Mouse (Mus musculus) liver, adult 2 months (tissue): ENCODE measurements around the gene Mlh3.

Experiments used
- CTCF ChIP-seq: fragments of 200-500 bp; IDR thresholded peaks from 2 replicates; pipeline ENCODE4 v1.5.1; 2011; ENCODE audit warnings: low read depth, low read length, control low read depth
- POLR2A ChIP-seq: fragments of 200-500 bp; IDR thresholded peaks from 2 replicates; pipeline ENCODE4 v1.6.1; 2011; ENCODE audit warnings: low read length, control low read depth; ENCODE audit not compliant: insufficient read depth; ENCODE audit errors: extremely low read depth

GRCm38 (mm10) chr12:85290633-85291032, 20.2 kb upstream of the Mlh3 start:
- TF ChIP-seq CTCF: no peak
- TF ChIP-seq POLR2A: no peak
